Mouse (Mus musculus) heart, embryonic 15.5 days (tissue): ENCODE measurements around the gene Smcr8. TPM values are rescaled to one million over a fixed set of nuclear protein-coding genes. Genes with fewer than 3 reads are reported as not detected.

Experiments
- ATAC-seq: fragments of 200-750 bp; cut with Nextera tagmentation; replicated peaks from 2 replicates; pipeline ENCODE4 v1.8.0; 2017; ENCODE audit warnings: low read depth, moderate TSS enrichment; ENCODE audit not compliant: insufficient number of reproducible peaks, insufficient read depth, low FRiP score
- H3K27ac ChIP-seq: fragments of 300-500 bp; sonication (generic); 2 replicates; pipeline ENCODE4 v1.5.1; 2015; ENCODE audit warnings: mild to moderate bottlenecking, inconsistent platforms
- H3K27me3 ChIP-seq: fragments of 300-500 bp; sonication (generic); 2 replicates; pipeline ENCODE4 v1.6.1; 2015; ENCODE audit warnings: inconsistent platforms
- H3K36me3 ChIP-seq: fragments of 300-500 bp; sonication (generic); 2 replicates; pipeline ENCODE4 v1.6.1; 2015; ENCODE audit warnings: mild to moderate bottlenecking, inconsistent platforms
- H3K4me1 ChIP-seq: fragments of 300-500 bp; sonication (generic); replicated peaks from 2 replicates; pipeline ENCODE4 v1.6.1; 2015; ENCODE audit warnings: inconsistent platforms
- H3K4me2 ChIP-seq: fragments of 300-500 bp; sonication (generic); 2 replicates; pipeline ENCODE4 v1.6.1; 2015; ENCODE audit warnings: inconsistent platforms, mild to moderate bottlenecking, moderate library complexity
- H3K4me3 ChIP-seq: fragments of 300-500 bp; sonication (generic); 2 replicates; pipeline ENCODE4 v1.5.1; 2015; ENCODE audit warnings: mild to moderate bottlenecking, inconsistent platforms
- H3K9ac ChIP-seq: fragments of 300-500 bp; sonication (generic); 2 replicates; pipeline ENCODE4 v1.6.1; 2015; ENCODE audit warnings: mild to moderate bottlenecking, inconsistent platforms
- H3K9me3 ChIP-seq: fragments of 300-500 bp; sonication (generic); replicated peaks from 2 replicates; pipeline ENCODE4 v1.6.1; 2016; ENCODE audit warnings: inconsistent platforms
- WGBS: fragments of 180-500 bp; shearing (Covaris S2); methylation state at CpG from one replicate; pipeline ENCODE4 v1.1.7; 2015; ENCODE audit warnings: mixed read lengths; 5-methylcytosine and 5-hydroxymethylcytosine counted together
- polyA plus RNA-seq: library from polyadenylated mRNA; unstranded; fragments of >200 nt; fragmentation: Nextera tagmentation; extraction: Ambion mirVana; gene quantifications from 2 replicates; pipeline ENCODE4 v1.2.1, GENCODE M21; 2015

Gene Smcr8
- polyA plus RNA-seq, 1 experiment from 2014 or later = 3.2 TPM

DNA sequence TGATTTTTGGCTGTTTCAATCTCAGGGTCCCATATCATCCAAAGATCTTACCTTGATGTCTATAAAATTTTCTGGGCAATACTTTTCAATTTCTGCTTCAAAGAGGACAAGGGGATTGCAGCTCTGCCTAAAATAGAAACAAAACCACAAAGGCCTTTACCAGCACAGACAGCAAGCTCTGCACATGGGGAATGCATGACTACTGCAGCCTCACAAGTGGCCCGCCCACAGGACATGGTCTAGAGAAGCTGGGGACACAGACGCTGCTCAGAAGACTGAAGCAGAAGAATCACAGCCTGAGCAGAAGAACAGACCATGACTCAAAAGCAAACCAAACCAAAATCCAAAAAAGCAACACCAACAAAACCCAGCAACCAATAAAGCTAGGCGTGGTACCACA is 15.6 kb upstream of the Smcr8 start:
- no peaks in the 10 kb centered on the region for H3K4me1 ChIP-seq
- no peak overlapping the region for H3K4me2 ChIP-seq
- H3K36me3 ChIP-seq = peaks cover 38% of the 10 kb centered on the region
- no peak overlapping the region for H3K4me3 ChIP-seq
- no peaks in the 10 kb centered on the region for H3K9me3 ChIP-seq
- H3K27me3 ChIP-seq = no peaks in the 10 kb centered on the region
- no peak overlapping the region for H3K9ac ChIP-seq
- WGBS = 73% methylated on average over 3 of the region's 3 CpGs
- H3K27ac ChIP-seq = no peak overlapping the region
- ATAC-seq = no peak

DNA sequence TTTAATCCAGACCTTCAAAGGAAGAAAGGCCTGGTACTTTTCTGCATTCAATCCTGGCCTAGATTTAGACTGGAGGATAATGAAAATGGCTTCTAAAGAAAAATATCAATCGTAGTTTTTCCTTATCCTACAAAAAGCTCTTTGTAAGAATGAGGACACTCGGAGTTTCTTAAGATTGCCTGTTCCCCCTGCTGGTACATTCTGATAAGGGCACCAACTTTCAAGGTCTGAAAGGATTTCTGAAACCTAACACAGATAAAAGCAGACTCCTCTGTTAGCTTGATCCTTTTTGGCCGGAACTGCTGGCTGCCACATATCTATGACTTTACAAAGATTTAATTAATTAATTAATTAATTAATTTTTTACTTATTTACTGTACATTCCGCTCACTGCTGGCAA is 10.4 kb upstream of the Smcr8 start:
- ATAC-seq = no peak
- Histone ChIP-seq H3K27ac (no peak overlapping the region), H3K4me1 (no peaks in the 10 kb centered on the region), H3K4me2 (no peak overlapping the region), H3K27me3 (no peaks in the 10 kb centered on the region), H3K9me3 (no peaks in the 10 kb centered on the region), H3K36me3 (peaks cover under 1% of the 10 kb centered on the region), H3K4me3 (no peak overlapping the region), H3K9ac (no peak overlapping the region)
- WGBS = 68% methylated on average over 4 of the region's 4 CpGs

DNA sequence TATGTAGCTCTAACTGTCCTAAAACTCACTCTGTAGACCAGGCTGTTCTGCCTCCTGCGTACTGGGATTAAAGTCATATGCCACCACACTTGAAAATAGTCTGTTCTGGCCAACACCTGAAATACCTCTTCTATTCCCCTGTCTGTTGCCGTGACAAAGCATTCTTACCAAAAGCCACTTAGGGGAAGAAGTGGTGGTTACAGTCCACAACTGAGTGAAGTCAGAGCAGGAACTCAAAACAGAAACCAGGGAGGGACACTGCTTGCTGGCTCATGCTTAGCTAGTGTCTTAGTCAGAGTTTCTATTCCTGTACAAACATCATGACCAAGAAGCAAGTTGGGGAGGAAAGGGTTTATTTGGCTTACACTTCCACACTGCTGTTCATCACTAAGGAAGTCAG is 8.0 kb upstream of the Smcr8 start:
- Histone ChIP-seq H3K4me3 (no peak overlapping the region), H3K27ac (no peak overlapping the region), H3K4me1 (0 out of 2 replicates have a peak, but pooled peaks cover 4% of the 10 kb centered on the region), H3K9ac (no peak overlapping the region), H3K4me2 (no peak overlapping the region), H3K36me3 (no peaks in the 10 kb centered on the region), H3K9me3 (no peaks in the 10 kb centered on the region), H3K27me3 (no peaks in the 10 kb centered on the region)
- 82% methylated on average over 2 of the region's 2 CpGs for WGBS
- ATAC-seq = no peak

DNA sequence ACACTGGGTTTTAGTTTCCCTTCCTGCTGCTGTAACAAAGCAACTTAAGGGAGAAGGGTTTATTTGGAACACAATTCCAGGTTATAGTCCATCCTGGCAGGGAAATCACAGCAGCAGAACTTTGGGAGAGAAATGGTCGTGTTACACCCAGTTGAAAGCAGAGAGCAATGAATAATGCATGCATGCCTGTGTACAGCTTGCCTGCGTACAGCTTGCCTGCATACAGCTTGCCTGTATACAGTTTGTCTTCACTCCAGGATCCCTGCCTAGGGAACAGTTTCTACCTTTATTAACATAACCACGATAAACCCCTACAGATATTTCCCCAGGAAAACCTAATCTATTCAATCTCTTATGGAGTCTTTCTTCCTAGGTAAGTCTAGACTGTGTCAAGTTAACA is 6.5 kb upstream of the Smcr8 start:
- no peak overlapping the region for H3K27ac ChIP-seq
- ATAC-seq = no peak
- H3K4me2 ChIP-seq = no peak overlapping the region
- WGBS = 85% methylated on average over 3 of the region's 3 CpGs
- H3K4me1 ChIP-seq = peaks cover 15% of the 10 kb centered on the region
- H3K27me3 ChIP-seq = no peaks in the 10 kb centered on the region
- no peak overlapping the region for H3K4me3 ChIP-seq
- H3K9me3 ChIP-seq = no peaks in the 10 kb centered on the region
- no peaks in the 10 kb centered on the region for H3K36me3 ChIP-seq
- H3K9ac ChIP-seq = no peak overlapping the region

DNA sequence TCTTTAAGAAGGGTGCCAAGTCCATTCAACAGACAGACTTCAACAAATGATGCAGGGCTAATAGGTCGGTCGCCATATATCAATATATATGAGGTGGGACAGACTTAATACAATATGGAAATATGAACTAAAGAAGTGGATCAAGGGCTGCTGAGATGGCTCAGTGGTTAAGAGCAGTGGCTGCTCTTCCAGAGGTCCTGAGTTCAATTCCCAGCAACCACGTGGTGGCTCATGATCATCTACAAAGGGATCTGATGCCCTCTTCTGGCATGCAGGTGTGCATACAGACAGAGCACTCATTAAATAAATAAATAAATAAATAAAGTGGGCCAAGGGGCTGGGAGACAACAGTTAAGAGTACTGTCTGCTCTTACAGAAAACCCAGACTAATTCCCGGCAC is 5.2 kb upstream of the Smcr8 start:
- WGBS = 82% methylated on average over 4 of the region's 4 CpGs
- no peak for ATAC-seq

DNA sequence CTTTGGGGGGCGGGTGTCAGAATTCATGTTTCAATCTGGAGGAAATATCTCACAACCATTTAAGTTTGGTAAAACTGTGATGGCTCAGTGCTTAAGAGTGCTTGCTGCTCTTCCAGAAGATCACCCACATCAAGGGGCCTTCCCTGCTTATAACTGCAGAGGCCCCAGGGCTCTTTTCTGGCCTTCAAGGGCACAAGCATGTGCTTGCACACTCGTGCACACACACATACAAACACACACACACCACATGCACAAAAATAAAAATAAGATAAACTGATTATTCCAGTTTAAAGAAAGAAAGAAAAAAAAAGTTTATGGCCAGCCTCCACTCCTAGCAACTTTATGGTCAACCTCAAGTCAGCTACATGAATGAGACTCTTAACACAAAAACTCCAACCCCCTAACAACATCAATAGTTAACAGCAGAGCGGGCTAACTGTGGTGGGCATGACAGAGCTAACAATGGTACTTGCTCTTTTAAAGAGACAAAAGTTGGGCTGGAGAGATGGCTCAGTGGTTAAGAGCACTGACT is 3.1 kb upstream of the Smcr8 start:
- H3K4me2 ChIP-seq = no peak overlapping the region
- peaks cover 35% of the 10 kb centered on the region for H3K4me1 ChIP-seq
- WGBS = 80% methylated on average over 3 of the region's 3 CpGs
- H3K9me3 ChIP-seq = no peaks in the 10 kb centered on the region
- no peak overlapping the region for H3K9ac ChIP-seq
- no peak for ATAC-seq
- no peaks in the 10 kb centered on the region for H3K36me3 ChIP-seq
- H3K4me3 ChIP-seq = no peak overlapping the region
- no peak overlapping the region for H3K27ac ChIP-seq
- H3K27me3 ChIP-seq = no peaks in the 10 kb centered on the region

More for the DNA sequence above, 5.2 kb upstream of the Smcr8 start:
- Histone ChIP-seq H3K4me2 (no peak overlapping the region), H3K9me3 (no peaks in the 10 kb centered on the region), H3K4me3 (no peak overlapping the region), H3K9ac (no peak overlapping the region), H3K36me3 (no peaks in the 10 kb centered on the region), H3K4me1 (peaks cover 21% of the 10 kb centered on the region), H3K27me3 (no peaks in the 10 kb centered on the region), H3K27ac (no peak overlapping the region)

DNA sequence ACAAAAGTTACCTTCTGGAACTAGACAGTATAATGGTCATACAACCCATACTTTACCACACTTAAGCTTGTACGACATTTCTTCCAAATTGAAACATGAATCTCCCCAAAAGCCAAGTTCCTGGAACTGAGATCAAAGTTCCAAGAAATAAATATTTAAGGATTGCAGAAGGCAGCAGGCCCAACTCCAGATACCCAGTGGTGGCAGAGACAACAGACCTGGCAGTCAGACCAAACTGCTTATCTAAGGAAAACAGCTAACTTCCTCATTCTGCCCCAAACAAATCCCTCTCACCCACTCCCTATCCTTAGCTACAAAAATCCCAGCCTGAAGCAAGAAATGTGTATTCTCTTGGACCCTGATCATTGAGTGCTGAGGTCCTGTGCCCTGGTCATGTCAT is 2.5 kb upstream of the Smcr8 start:
- no peaks in the 10 kb centered on the region for H3K27me3 ChIP-seq
- 48% methylated on average over 1 of the region's 1 CpGs for WGBS
- no peak overlapping the region; the same call in 1 of the 2 replicates for H3K4me3 ChIP-seq
- peaks cover 41% of the 10 kb centered on the region for H3K4me1 ChIP-seq
- ATAC-seq = no peak
- peak overlapping the region; percentile 73 for H3K4me2 ChIP-seq
- H3K9ac ChIP-seq = no peak overlapping the region
- no peaks in the 10 kb centered on the region for H3K9me3 ChIP-seq
- no peak overlapping the region for H3K27ac ChIP-seq
- H3K36me3 ChIP-seq = peaks cover 3% of the 10 kb centered on the region; the same call in 1 of the 2 replicates

DNA sequence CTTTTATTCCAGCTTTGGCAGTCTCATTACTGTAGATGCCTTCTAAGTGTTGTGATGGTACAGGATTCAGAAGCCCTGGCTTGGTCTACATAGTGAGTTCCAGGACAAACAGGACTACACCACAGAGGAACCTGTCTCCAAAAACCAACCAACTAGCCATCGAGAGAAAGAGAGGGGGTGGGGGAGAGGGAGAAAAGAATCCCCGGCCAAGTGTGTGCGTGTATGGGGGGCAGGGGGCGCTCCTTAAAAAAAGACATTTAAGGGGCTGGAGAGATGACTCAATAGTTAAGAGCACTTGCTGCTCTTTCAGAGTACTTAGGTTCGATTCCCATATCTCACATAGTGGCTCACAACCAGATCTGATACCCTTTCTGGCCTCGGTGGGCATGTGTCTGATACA is 1.7 kb upstream of the Smcr8 start:
- ATAC-seq = no peak
- no peaks in the 10 kb centered on the region for H3K9me3 ChIP-seq
- WGBS = 41% methylated on average over 6 of the region's 6 CpGs
- H3K4me3 ChIP-seq = peak overlapping the region; percentile 70
- H3K36me3 ChIP-seq = peaks cover 3% of the 10 kb centered on the region
- no peak overlapping the region for H3K27ac ChIP-seq
- peaks cover 49% of the 10 kb centered on the region for H3K4me1 ChIP-seq
- H3K4me2 ChIP-seq = peak overlapping the region; percentile 73
- no peaks in the 10 kb centered on the region for H3K27me3 ChIP-seq
- no peak overlapping the region for H3K9ac ChIP-seq

DNA sequence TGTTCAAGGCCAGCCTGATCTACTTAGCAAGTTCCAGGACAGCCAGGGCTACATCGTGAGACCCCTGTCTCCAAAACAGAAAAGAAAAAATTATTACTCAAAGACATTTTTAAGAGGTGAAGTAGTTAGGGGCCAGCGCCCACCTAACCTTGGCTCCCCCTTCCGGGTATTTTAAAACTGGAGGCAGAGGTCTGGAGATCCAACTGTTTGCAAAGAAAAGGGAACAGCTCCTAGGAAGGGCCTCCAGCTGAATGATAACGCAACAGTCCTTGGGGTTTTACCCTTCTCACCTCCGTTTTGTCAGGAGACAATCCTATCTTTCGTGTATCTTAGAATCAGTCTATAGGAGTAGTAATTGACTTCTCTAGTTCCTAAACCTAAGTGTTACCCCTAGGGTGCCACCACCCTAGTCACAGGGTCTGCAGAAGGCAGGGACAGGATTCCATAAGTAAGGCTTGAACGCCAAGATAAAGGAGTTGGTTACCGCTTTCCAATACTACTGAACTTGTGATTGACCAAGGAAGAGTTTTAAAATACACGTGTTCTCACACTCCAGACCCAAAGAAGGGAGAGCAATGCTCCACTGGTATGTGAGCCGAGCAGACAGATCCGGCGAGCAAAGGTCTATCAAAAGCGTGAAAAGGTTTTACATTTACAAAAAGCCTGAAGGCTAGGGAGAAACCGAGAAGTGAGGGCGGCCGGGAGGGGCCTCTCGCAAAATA is 1.1 kb upstream of the Smcr8 start:
- Histone ChIP-seq H3K27ac (peak overlapping the region; percentile 89), H3K4me3 (peak overlapping the region; percentile 70), H3K4me1 (peaks cover 56% of the 10 kb centered on the region), H3K36me3 (peaks cover 3% of the 10 kb centered on the region), H3K4me2 (peak overlapping the region; percentile 73), H3K9me3 (no peaks in the 10 kb centered on the region), H3K9ac (peak overlapping the region; percentile 67), H3K27me3 (no peaks in the 10 kb centered on the region)
- no peak for ATAC-seq
- WGBS = 4% methylated on average over 17 of the region's 17 CpGs

DNA sequence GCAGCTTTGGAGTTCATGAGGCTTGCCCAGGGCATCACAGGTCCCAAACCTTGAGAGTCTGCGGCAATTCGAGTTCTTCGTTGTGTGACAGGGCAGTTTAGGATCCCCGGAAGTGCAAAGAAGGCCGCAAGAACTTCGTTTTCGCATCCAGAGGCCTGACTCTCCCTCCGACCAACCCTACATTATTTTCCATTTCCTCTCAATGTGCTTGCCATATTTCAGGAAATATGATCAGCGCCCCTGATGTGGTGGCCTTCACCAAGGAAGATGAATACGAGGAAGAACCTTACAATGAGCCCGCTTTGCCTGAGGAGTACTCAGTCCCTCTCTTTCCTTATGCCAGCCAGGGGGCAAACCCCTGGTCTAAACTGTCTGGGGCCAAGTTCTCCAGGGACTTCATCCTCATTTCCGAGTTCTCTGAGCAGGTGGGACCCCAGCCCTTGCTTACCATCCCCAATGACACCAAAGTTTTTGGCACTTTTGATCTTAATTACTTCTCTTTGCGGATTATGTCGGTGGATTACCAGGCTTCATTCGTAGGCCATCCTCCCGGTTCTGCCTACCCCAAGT is 562 bp downstream of the Smcr8 start:
- WGBS = 23% methylated on average over 16 of the region's 16 CpGs
- Histone ChIP-seq H3K27me3 (no peaks in the 10 kb centered on the region), H3K9me3 (no peaks in the 10 kb centered on the region), H3K9ac (peak overlapping the region; percentile 67), H3K4me3 (peak overlapping the region; percentile 70), H3K4me2 (peak overlapping the region; percentile 73), H3K4me1 (peaks cover 71% of the 10 kb centered on the region), H3K36me3 (peaks cover 3% of the 10 kb centered on the region), H3K27ac (peak overlapping the region; percentile 89)
- no peak for ATAC-seq

DNA sequence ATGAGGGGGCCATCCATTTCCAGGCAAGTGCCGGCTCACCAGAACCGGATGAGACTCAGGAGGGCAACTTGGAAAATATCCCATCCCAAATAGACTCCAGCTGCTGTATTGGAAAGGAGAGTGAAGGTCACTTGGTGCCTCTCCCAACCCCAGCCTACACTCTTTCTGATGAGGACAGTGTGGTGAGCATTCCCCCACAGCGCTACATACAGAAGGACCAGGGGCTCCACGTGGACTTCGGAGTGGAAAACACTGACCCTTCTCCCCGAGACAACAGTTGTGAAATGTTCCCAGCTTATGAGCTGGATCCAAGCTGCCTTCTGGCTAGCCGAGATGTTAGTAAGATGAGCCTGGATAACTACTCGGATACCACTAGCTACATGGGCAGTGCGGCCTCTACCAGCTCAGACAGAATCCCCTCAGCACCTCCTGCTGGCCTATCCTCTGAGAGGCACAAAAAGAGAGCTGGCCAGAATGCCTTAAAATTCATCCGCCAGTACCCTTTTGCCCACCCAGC is 2.4 kb downstream of the Smcr8 start:
- Histone ChIP-seq H3K4me2 (peak overlapping the region; percentile 58), H3K9me3 (no peaks in the 10 kb centered on the region), H3K27me3 (no peaks in the 10 kb centered on the region), H3K36me3 (peaks cover 15% of the 10 kb centered on the region), H3K27ac (no peak overlapping the region), H3K9ac (peak overlapping the region; percentile 34), H3K4me1 (peaks cover 66% of the 10 kb centered on the region), H3K4me3 (peak overlapping the region; percentile 26)
- no peak for ATAC-seq
- WGBS = 87% methylated on average over 10 of the region's 10 CpGs
